Mouse (Mus musculus) liver, embryonic 12.5 days (tissue): ENCODE data around the gene Epha8. TPM values are rescaled to one million over a fixed set of nuclear protein-coding genes. Genes with fewer than 3 reads are reported as not detected.
A peak's percentile ranks its signal among the peaks of the same experiment; 100 is the strongest.

Source experiments
- ATAC-seq: fragments of 200-750 bp; cut with Nextera tagmentation; 2 replicates; pipeline ENCODE4 v1.8.0; 2017; ENCODE audit warnings: moderate number of reproducible peaks, mild to moderate bottlenecking, moderate library complexity
- H3K27ac ChIP-seq: fragments of 300-500 bp; sonication (generic); 2 replicates; pipeline ENCODE4 v1.5.1; 2016; ENCODE audit warnings: mild to moderate bottlenecking
- H3K27me3 ChIP-seq: fragments of 300-500 bp; sonication (generic); replicated peaks from 2 replicates; pipeline ENCODE4 v1.6.1; 2016; ENCODE audit warnings: mild to moderate bottlenecking, moderate library complexity
- H3K36me3 ChIP-seq: fragments of 300-500 bp; sonication (generic); 2 replicates; pipeline ENCODE4 v1.6.1; 2016; ENCODE audit warnings: mild to moderate bottlenecking, moderate library complexity
- H3K4me1 ChIP-seq: fragments of 300-500 bp; sonication (generic); 2 replicates; pipeline ENCODE4 v1.6.1; 2016
- H3K4me2 ChIP-seq: fragments of 300-500 bp; sonication (generic); 2 replicates; pipeline ENCODE4 v1.6.1; 2016; ENCODE audit warnings: mild to moderate bottlenecking, moderate library complexity
- H3K4me3 ChIP-seq: fragments of 300-500 bp; sonication (generic); 2 replicates; pipeline ENCODE4 v1.5.1; 2016; ENCODE audit warnings: mild to moderate bottlenecking, moderate library complexity
- H3K9ac ChIP-seq: fragments of 300-500 bp; sonication (generic); 2 replicates; pipeline ENCODE4 v1.6.1; 2016; ENCODE audit warnings: mild to moderate bottlenecking, moderate library complexity
- H3K9me3 ChIP-seq: fragments of 300-500 bp; sonication (generic); replicated peaks from 2 replicates; pipeline ENCODE4 v1.6.1; 2016; ENCODE audit warnings: mild to moderate bottlenecking, moderate library complexity
- WGBS: fragments of 180-500 bp; shearing (Covaris S2); methylation state at CpG from one replicate; pipeline ENCODE4 v1.1.7; 2016; ENCODE audit not compliant: insufficient replicate concordance; 5-methylcytosine and 5-hydroxymethylcytosine counted together
- polyA plus RNA-seq: library from polyadenylated mRNA; unstranded; fragments of >200 nt; fragmentation: Nextera tagmentation; extraction: Ambion mirVana; gene quantifications from 2 replicates; pipeline ENCODE4 v1.2.1, GENCODE M21; 2016

The Epha8 gene
- polyA plus RNA-seq, 1 experiment from 2014 or later, result 0.11 TPM

DNA sequence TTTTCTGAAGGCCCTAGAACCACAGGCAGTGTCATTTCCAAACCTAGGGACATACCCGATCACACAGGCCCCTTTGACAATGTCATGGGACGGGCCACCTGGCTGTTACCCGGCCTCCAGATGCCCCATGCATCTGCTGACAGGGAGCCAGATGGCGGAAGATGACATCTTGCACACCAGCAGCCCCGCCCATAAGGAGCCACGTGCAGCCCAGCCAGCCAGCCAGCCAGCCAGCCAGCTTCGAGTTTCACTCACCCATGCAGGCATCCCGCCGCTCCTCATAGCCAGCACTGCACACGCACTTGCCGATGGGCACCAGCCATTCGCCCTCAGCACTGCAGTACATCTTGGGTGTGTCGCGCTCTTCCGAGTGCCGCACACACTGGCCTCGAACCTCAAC is 11.2 kb downstream of the Epha8 start:
- WGBS, result 52% methylated on average over 17 of the region's 17 CpGs
- H3K9ac ChIP-seq, result no peak overlapping the region
- no peaks in the 10 kb centered on the region for H3K36me3 ChIP-seq
- peaks cover 98% of the 10 kb centered on the region for H3K27me3 ChIP-seq
- no peaks in the 10 kb centered on the region for H3K9me3 ChIP-seq
- H3K4me3 ChIP-seq, result no peak overlapping the region
- ATAC-seq, result no peak
- H3K27ac ChIP-seq, result no peak overlapping the region
- no peak overlapping the region for H3K4me2 ChIP-seq
- no peaks in the 10 kb centered on the region for H3K4me1 ChIP-seq

DNA sequence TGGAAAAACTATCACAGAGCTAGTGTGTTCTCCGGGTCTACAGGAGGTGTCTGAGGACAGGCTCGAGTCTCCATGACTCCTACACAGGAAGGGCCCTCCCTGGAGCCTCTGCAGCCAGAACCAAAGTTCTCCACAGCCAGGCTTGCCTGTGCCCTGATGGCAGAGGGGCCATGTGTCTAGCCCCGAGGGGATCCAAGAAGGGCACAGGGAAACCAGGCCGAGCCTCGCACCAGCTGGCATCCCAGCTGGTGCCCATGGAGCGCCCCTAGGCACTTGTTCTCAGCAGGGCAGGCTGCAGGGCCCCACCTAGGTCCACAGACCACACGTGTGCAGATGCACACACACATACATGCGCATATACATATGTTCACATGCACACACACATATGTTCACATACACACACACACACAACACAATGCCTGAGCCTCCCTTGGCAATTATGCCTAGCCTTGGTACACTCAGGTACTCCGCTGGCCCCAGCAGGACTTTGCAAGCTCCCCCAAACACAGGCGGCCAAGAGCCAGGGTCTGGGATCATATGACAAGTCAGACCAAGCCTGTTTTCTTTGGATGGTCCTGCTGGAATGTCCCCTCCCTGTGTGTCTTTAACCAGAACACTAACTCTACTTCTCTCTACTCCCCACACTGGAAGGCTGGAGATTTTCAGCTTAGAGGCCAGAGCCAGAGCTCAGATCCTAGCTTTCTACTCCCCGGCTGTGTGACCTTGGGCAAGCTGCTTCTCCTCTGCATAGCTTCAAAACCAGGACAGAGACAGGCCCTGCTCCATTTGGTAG is 11.9 kb downstream of the Epha8 start:
- 64% methylated on average over 11 of the region's 11 CpGs for WGBS
- no peak for ATAC-seq

DNA sequence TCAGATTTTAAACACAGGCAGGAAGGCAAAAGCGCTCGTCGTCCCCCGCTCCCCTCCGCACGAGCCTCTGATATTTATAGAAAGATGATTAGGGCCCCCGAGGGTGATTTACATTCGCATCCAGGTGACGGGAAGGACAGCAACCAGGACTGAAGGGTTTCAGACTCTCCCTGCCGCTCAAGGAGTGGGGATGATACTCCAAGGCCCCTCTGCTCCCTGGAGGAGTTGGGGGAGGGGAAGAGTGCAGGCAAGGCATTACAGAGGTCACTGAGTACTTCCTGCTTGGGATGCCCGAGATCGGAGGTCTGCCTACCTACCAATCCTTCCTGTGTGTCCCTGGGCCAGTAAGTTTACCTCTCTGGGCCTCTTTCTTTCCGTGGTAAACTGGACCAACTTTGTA is 13.4 kb downstream of the Epha8 start:
- peaks cover 90% of the 10 kb centered on the region for H3K27me3 ChIP-seq
- no peak overlapping the region for H3K4me2 ChIP-seq
- no peaks in the 10 kb centered on the region for H3K36me3 ChIP-seq
- no peaks in the 10 kb centered on the region for H3K9me3 ChIP-seq
- H3K4me1 ChIP-seq, result no peaks in the 10 kb centered on the region
- 26% methylated on average over 13 of the region's 13 CpGs for WGBS
- H3K27ac ChIP-seq, result no peak overlapping the region
- ATAC-seq, result no peak
- no peak overlapping the region for H3K4me3 ChIP-seq
- no peak overlapping the region for H3K9ac ChIP-seq

More for the DNA sequence above, 11.9 kb downstream of the Epha8 start:
- Histone ChIP-seq H3K27ac (no peak overlapping the region), H3K4me1 (no peaks in the 10 kb centered on the region), H3K9me3 (no peaks in the 10 kb centered on the region), H3K36me3 (no peaks in the 10 kb centered on the region), H3K4me3 (no peak overlapping the region), H3K9ac (no peak overlapping the region), H3K4me2 (no peak overlapping the region), H3K27me3 (peaks cover 95% of the 10 kb centered on the region)

DNA sequence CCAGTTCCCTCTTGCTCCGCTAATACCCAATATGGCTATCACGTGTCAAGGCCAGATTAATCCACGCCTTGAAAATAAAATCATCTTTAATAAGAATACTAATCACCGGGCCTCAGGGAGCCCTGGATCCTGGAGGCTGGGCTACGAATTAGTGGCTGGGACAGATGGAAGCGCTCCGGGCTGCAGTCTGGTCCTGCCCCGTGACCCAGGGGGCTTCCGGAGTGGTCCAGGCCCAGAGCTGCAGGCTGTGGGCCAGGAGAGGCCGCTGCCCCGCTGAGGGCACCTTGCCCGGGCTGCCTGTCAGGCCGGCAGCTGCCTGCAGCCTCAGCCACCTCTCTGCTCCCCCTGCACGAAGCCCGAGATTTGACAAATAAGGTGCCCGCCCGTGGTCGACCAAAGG is 13.9 kb downstream of the Epha8 start:
- ATAC-seq, result no peak
- no peaks in the 10 kb centered on the region for H3K36me3 ChIP-seq
- no peak overlapping the region for H3K4me3 ChIP-seq
- no peaks in the 10 kb centered on the region for H3K4me1 ChIP-seq
- no peak overlapping the region for H3K4me2 ChIP-seq
- H3K9me3 ChIP-seq, result no peaks in the 10 kb centered on the region
- H3K27ac ChIP-seq, result no peak overlapping the region
- WGBS, result 24% methylated on average over 18 of the region's 18 CpGs
- H3K9ac ChIP-seq, result no peak overlapping the region
- H3K27me3 ChIP-seq, result peaks cover 86% of the 10 kb centered on the region

DNA sequence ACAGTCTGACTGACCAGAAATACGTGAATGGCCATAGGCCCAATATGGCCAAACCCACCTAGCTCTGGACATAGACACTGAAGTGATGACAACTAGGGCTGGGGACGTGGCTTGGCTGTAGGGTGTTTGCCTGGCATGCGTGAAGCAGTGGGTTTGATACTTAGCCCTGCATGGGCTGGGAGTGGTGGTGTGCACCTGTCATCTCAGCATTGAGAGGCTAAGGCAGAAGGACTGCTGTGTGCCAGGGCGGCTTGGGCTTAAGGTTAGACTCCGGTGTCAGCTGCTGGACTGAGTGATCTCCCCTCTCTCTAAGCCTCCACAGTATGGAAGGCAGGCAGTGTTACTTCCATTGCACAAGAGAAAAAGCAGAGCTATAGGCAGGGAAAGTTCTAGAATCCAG is 18.7 kb downstream of the Epha8 start:
- no peak for ATAC-seq
- 67% methylated on average over 5 of the region's 5 CpGs for WGBS
- H3K27me3 ChIP-seq, result peaks cover 68% of the 10 kb centered on the region

DNA sequence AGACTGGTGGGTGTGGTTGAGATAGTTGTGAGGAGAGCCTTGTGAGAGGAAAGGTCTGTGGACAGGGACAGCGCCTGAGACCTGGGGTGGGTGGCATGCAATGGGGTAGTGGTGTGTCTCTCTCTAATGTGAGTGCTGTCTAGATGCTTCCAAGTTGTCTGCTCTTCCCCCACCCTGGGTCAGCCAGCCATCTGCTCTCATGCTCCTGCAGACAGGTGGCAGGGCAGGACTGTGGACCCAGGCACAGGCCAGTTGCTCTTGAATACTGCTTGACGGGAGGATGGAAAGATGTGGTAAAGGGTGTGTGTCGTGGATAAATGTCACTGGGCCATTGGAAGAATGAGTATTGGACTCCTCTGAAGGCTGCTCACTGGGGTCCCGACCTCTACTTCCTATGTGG is 19.3 kb downstream of the Epha8 start:
- H3K36me3 ChIP-seq, result no peaks in the 10 kb centered on the region
- peaks cover 67% of the 10 kb centered on the region for H3K27me3 ChIP-seq
- no peak overlapping the region for H3K27ac ChIP-seq
- no peak overlapping the region for H3K4me2 ChIP-seq
- H3K4me3 ChIP-seq, result no peak overlapping the region
- no peak overlapping the region for H3K9ac ChIP-seq
- ATAC-seq, result no peak
- H3K4me1 ChIP-seq, result peaks cover 14% of the 10 kb centered on the region
- no peaks in the 10 kb centered on the region for H3K9me3 ChIP-seq
- WGBS, result 47% methylated on average over 4 of the region's 4 CpGs

More for the DNA sequence above, 18.7 kb downstream of the Epha8 start:
- Histone ChIP-seq H3K27ac (no peak overlapping the region), H3K36me3 (no peaks in the 10 kb centered on the region), H3K9me3 (no peaks in the 10 kb centered on the region), H3K9ac (no peak overlapping the region), H3K4me1 (peaks cover 14% of the 10 kb centered on the region), H3K4me2 (no peak overlapping the region), H3K4me3 (no peak overlapping the region)

DNA sequence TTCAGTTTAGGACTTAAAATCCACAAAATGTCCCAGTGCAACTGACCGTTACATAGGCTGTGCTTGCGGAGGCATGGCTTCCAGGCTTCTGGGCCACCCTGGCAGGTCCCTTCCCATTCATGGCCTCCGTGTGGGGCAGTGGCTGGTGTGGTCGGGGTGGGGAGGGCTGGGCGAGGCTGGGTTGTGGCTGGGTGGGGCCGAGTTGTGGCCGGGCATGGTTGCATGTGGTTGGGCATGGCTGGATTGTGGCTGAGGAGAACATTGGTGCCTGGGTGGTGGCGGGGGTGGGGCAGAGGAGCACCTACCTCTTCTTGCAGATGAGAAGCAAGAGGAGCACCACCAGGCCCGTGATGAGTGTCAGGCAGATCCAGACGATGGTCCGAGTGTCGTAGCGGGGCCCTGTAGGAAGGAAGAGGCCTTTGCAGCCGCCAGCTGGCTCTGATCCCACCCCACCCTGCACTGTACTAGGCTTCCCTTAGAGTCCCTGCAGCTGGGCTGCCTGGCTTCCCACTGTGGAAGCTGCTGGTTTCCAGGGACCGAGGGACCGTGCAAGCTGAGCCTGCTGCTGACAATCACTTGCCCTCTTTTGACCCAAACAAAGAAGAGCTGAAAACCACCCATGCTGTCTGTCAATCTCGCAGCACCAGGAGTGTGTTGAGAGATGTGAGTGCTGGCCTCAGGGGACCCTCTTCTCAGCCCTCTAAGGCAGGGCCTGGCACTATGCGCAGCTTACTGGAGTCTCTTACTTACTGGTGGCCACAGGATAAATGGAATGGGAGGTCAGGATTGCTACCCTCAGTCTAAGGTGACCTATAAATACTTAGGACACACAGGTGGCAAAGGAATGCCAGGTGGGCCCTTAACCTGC is 21.6 kb downstream of the Epha8 start:
- no peak overlapping the region for H3K4me3 ChIP-seq
- no peak overlapping the region for H3K27ac ChIP-seq
- H3K9ac ChIP-seq, result no peak overlapping the region
- H3K27me3 ChIP-seq, result peaks cover 66% of the 10 kb centered on the region
- ATAC-seq, result no peak
- H3K4me1 ChIP-seq, result peaks cover 30% of the 10 kb centered on the region
- 45% methylated on average over 18 of the region's 18 CpGs for WGBS
- peak overlapping the region; percentile 27; the same call in 1 of the 2 replicates for H3K4me2 ChIP-seq
- no peaks in the 10 kb centered on the region for H3K9me3 ChIP-seq
- H3K36me3 ChIP-seq, result no peaks in the 10 kb centered on the region

DNA sequence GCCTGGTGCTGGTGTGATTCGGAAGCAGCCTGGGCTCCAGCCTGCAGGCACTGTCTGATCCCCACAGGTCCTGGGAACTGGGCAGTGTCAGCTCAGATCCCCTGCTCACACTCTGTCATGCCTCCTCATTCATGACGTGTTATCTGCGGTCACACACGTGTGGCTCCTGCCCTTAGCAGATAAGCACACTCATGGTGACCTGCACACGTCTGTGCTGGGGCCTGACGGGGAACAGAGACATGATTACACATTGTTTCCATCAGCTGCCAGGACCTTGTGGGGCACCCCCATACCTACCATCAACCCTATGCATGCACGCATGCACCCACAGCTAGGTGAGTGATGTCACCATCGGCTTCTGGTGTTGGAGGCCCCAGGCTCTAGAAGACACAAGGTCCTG is 26.1 kb downstream of the Epha8 start:
- Histone ChIP-seq H3K36me3 (no peaks in the 10 kb centered on the region), H3K4me3 (no peak overlapping the region), H3K9ac (peak overlapping the region; percentile 22; the same call in 1 of the 2 replicates), H3K27me3 (peaks cover 65% of the 10 kb centered on the region), H3K27ac (peak overlapping the region; percentile 61; the same call in 1 of the 2 replicates), H3K9me3 (no peaks in the 10 kb centered on the region), H3K4me1 (peaks cover 37% of the 10 kb centered on the region), H3K4me2 (peak overlapping the region; percentile 30)
- ATAC-seq, result peak; percentile 92
- 43% methylated on average over 8 of the region's 8 CpGs for WGBS

DNA sequence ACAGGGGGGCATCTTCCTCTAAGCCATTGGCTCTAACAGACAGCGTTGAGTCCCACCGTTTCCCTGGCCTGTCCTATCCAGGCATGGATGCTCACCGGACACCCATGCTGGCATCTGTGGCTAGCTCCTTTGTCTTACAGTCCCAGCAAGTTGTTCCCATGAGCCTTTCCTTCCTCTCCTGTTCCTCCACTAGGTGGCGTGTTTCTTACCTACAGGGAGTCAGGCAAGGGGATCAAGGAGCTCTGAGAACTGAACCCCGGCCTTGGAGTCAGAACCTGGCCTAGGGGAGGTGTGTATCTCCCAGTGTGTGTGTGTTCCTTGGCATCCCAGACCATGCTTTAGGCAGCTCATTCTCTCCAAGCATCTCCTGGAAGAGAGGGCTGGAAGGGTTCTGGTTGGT is 27.7 kb downstream of the Epha8 start:
- WGBS, result 10% methylated on average over 5 of the region's 5 CpGs
- H3K27me3 ChIP-seq, result peaks cover 69% of the 10 kb centered on the region
- ATAC-seq, result no peak

DNA sequence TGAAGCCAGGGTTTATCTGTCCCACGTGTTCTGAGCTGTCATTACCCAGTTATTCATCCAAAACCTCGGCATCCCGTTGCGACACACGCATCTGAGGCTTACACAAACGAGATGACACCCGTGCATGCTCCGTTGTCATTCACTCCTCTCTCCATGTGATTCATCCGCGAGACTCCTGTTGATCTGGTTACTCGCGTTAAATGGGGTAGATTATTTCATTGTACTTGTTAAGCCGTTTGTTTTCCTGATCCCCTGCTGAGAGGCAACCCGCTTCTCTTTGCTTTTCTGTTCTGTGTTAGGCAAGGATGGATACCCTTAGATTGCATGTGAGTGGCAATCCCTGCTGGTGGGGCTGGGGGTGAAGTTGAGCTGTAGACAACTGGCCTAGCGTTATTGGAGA is 30.8 kb downstream of the Epha8 start:
- 20% methylated on average over 15 of the region's 15 CpGs for WGBS
- Histone ChIP-seq H3K36me3 (no peaks in the 10 kb centered on the region), H3K9ac (no peak overlapping the region), H3K9me3 (no peaks in the 10 kb centered on the region), H3K4me1 (peaks cover 16% of the 10 kb centered on the region), H3K27me3 (peaks cover 45% of the 10 kb centered on the region), H3K4me3 (no peak overlapping the region), H3K4me2 (no peak overlapping the region), H3K27ac (no peak overlapping the region)
- no peak for ATAC-seq

More for the DNA sequence above, 27.7 kb downstream of the Epha8 start:
- Histone ChIP-seq H3K4me3 (no peak overlapping the region), H3K4me1 (peaks cover 24% of the 10 kb centered on the region), H3K36me3 (no peaks in the 10 kb centered on the region), H3K9ac (no peak overlapping the region), H3K9me3 (no peaks in the 10 kb centered on the region), H3K4me2 (no peak overlapping the region), H3K27ac (no peak overlapping the region)

DNA sequence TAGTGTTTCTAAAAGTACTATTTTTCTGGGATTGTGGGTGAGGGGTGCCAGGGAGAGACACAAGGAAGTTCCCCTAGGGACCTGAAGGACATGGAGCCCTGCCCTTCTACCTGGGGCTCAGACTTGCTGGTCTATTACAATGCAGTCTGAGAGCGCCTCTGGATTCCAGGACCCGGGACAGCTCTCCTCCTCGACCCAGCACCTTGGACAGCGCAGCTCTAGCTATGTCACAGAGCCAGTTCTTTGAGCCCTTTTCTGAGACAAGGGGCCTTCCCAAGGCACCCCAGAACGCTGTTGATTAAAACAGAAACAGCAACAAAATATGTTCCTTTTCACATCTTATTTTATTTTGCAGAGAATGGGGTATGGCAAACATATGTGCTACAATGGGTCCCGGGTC is 32.1 kb downstream of the Epha8 start:
- WGBS, result 5% methylated on average over 6 of the region's 6 CpGs
- Histone ChIP-seq H3K27me3 (peaks cover 43% of the 10 kb centered on the region), H3K4me3 (no peak overlapping the region), H3K9ac (no peak overlapping the region), H3K9me3 (no peaks in the 10 kb centered on the region), H3K4me1 (peaks cover 3% of the 10 kb centered on the region), H3K36me3 (no peaks in the 10 kb centered on the region), H3K27ac (no peak overlapping the region), H3K4me2 (no peak overlapping the region)
- ATAC-seq, result no peak

DNA sequence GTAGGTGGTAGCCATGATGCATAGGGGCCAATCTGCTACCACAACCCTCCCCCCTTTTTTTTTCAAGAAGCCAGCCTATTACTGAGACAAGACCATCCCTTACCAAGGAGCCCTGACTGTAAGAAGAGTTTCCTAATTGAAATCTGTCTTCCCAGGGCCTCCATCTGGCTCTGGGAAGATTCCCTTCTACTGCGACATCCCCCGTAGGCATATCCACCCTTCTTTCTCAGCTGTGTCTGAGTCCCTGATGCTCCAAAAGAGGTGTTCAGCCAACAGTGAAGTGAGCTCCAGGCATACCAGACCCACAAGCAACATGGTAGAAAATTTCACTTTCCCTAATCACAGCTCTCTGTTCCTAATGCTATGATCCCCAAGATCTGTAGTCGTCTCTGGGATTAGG is 37.1 kb downstream of the Epha8 start:
- Histone ChIP-seq H3K9me3 (no peaks in the 10 kb centered on the region), H3K4me3 (no peak overlapping the region), H3K27me3 (peaks cover 16% of the 10 kb centered on the region; the same call in 1 of the 2 replicates), H3K27ac (no peak overlapping the region), H3K36me3 (no peaks in the 10 kb centered on the region), H3K9ac (no peak overlapping the region), H3K4me2 (no peak overlapping the region), H3K4me1 (no peaks in the 10 kb centered on the region)
- 57% methylated on average over 3 of the region's 3 CpGs for WGBS
- ATAC-seq, result no peak
